Mouse (Mus musculus) thymus, adult 2 months (tissue): ENCODE measurements around the gene Atrnl1.

Source experiments
- CTCF ChIP-seq: fragments of 200-500 bp; IDR thresholded peaks from 2 replicates; pipeline ENCODE4 v1.5.1; 2012; ENCODE audit warnings: mild to moderate bottlenecking, control low read depth, low read length, moderate library complexity, borderline replicate concordance; ENCODE audit not compliant: control insufficient read depth, poor library complexity, insufficient read depth; ENCODE audit errors: extremely low read depth
- POLR2A ChIP-seq: fragments of 200-500 bp; IDR thresholded peaks from 2 replicates; pipeline ENCODE4 v1.6.1; 2012; ENCODE audit warnings: mild to moderate bottlenecking, low read length, control low read depth, moderate library complexity; ENCODE audit not compliant: control insufficient read depth, poor library complexity, insufficient read depth; ENCODE audit errors: extremely low read depth

GRCm38 (mm10) chr19:57611291-57612178 is 701 bp downstream of the Atrnl1 start:
- TF ChIP-seq POLR2A = no peak
- no peak for TF ChIP-seq CTCF
